17 mouse cellular contexts compared by ENCODE assay signal in the genomic region with DNA sequence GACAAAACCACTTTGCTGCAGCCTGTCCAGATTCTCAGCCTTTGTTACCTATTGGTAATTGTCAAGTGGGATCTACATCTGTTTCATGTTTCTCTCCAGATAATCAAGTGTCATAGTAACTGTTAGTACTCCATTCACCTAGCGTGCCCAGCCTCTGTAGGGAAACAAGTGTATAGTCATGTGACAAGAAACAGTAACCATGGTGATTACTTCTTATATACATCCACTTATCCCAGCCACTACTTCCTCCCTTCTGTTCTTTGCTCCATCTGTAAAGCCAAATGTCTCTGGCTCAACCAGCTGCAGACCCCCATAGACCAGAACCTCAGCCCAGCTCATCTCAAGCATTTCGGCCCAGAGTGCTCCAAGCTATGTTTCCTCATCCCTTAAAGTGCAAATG.
"Had no signal": no experiment of that assay in that cellular context is flagged by ENCODE, and none has a peak within 500 bp of the region (broad histone marks: within the 10 kb centered on the region; RNA-seq: fewer than 3 reads in every experiment).

No protein-coding gene starts in this region.

- DNase-seq: liver, postnatal 0 days; lung, adult 2 months; lung, postnatal 14 days; lung, postnatal 36 days; right cerebral cortex, postnatal 14 days; thymus, adult 2 months; thymus, postnatal 25 days; thymus, postnatal 4 days had no signal

- H3K27me3 ChIP-seq: liver, embryonic 15.5 days; lung, embryonic 15.5 days; midbrain, embryonic 13.5 days; neural tube, embryonic 12.5 days; stomach, embryonic 15.5 days had no signal

- H3K4me1 ChIP-seq: lung, embryonic 15.5 days; megakaryocyte, embryonic 14.5 days; stomach, embryonic 15.5 days had no signal

- ATAC-seq: liver, postnatal 0 days; lung, postnatal 0 days; midbrain, embryonic 13.5 days had no signal

- H3K4me2 ChIP-seq: liver, embryonic 15.5 days; lung, embryonic 15.5 days; midbrain, embryonic 13.5 days; neural tube, embryonic 12.5 days; stomach, embryonic 15.5 days had no signal

- H3K27ac ChIP-seq: liver, embryonic 15.5 days; lung, embryonic 15.5 days; macrophage; midbrain, embryonic 13.5 days; neural tube, embryonic 12.5 days; stomach, embryonic 15.5 days; stomach, postnatal 0 days had no signal

- H3K9me3 ChIP-seq: liver, embryonic 15.5 days; lung, embryonic 15.5 days; megakaryocyte, embryonic 14.5 days; midbrain, embryonic 13.5 days; neural tube, embryonic 12.5 days; stomach, embryonic 15.5 days had no signal

- H3K9ac ChIP-seq: liver, embryonic 15.5 days; liver, postnatal 0 days; lung, embryonic 15.5 days; midbrain, embryonic 13.5 days; neural tube, embryonic 12.5 days; stomach, embryonic 15.5 days had no signal

- H3K4me3 ChIP-seq: liver, embryonic 15.5 days; lung, embryonic 15.5 days; megakaryocyte, embryonic 14.5 days; midbrain, embryonic 13.5 days; neural tube, embryonic 12.5 days; stomach, embryonic 15.5 days had no signal

- H3K36me3 ChIP-seq: liver, embryonic 15.5 days; lung, embryonic 15.5 days; midbrain, embryonic 13.5 days; neural tube, embryonic 12.5 days; stomach, embryonic 15.5 days had no signal
